Mouse (Mus musculus) hindbrain, embryonic 12.5 days (tissue): ENCODE results near the gene Cavin4. TPM values are rescaled to one million over a fixed set of nuclear protein-coding genes. Genes with fewer than 3 reads are reported as not detected.

Experiments used
- ATAC-seq: fragments of 200-750 bp; cut with Nextera tagmentation; 2 replicates; pipeline ENCODE4 v1.8.0; 2017; ENCODE audit warnings: moderate TSS enrichment; ENCODE audit not compliant: low FRiP score
- H3K27ac ChIP-seq: fragments of 300-500 bp; sonication (generic); 2 replicates; pipeline ENCODE4 v1.5.1; 2016; ENCODE audit warnings: mild to moderate bottlenecking
- H3K27me3 ChIP-seq: fragments of 300-500 bp; sonication (generic); 2 replicates; pipeline ENCODE4 v1.6.1; 2016; ENCODE audit warnings: mild to moderate bottlenecking
- H3K36me3 ChIP-seq: fragments of 300-500 bp; sonication (generic); 2 replicates; pipeline ENCODE4 v1.6.1; 2016; ENCODE audit warnings: mild to moderate bottlenecking
- H3K4me1 ChIP-seq: fragments of 300-500 bp; sonication (generic); 2 replicates; pipeline ENCODE4 v1.6.1; 2016
- H3K4me2 ChIP-seq: fragments of 300-500 bp; sonication (generic); replicated peaks from 2 replicates; pipeline ENCODE4 v1.6.1; 2016; ENCODE audit warnings: mild to moderate bottlenecking
- H3K4me3 ChIP-seq: fragments of 300-500 bp; sonication (generic); 2 replicates; pipeline ENCODE4 v1.5.1; 2016; ENCODE audit warnings: mild to moderate bottlenecking
- H3K9ac ChIP-seq: fragments of 300-500 bp; sonication (generic); 2 replicates; pipeline ENCODE4 v1.6.1; 2016; ENCODE audit warnings: mild to moderate bottlenecking, moderate library complexity
- H3K9me3 ChIP-seq: fragments of 300-500 bp; sonication (generic); replicated peaks from 2 replicates; pipeline ENCODE4 v1.6.1; 2016; ENCODE audit warnings: mild to moderate bottlenecking
- WGBS: fragments of 180-500 bp; shearing (Covaris S2); methylation state at CpG from one replicate; pipeline ENCODE4 v1.1.7; 2016; 5-methylcytosine and 5-hydroxymethylcytosine counted together
- polyA plus RNA-seq: library from polyadenylated mRNA; unstranded; fragments of >200 nt; fragmentation: Nextera tagmentation; extraction: Ambion mirVana; gene quantifications from 2 replicates; pipeline ENCODE4 v1.2.1, GENCODE M21; 2016

Gene Cavin4
- 2.6 and 3.4 TPM in 2 replicates for polyA plus RNA-seq

DNA sequence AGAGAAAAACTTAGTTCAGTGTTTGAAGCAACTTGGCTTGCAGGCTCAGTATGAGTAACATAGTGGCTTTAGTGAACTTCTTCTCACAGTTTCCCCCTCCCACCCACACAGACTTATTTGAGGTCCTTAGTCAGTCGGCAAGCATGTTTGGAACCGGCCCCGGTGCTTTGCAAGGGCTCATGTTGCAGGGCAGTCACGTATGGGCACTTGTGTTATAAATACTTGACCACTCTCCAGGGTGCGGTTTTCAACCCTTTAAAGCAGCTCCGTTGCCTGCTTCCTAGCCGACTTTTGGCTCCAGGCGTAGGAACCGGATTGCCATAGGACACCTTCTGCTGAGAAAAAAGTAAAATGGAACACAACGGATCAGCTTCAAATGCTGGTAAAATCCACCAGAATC is at the start of gene Cavin4:
Gene Cavin4, plus strand, starts transcription at position 244 of the 400 bp plus-strand sequence.
- H3K4me3 ChIP-seq, result no peak within 1 kb of the TSS
- peaks cover 57% of the 10 kb centered on the region for H3K36me3 ChIP-seq
- ATAC-seq, result no peak
- H3K9ac ChIP-seq, result no peak within 1 kb of the TSS
- H3K27ac ChIP-seq, result no peak within 1 kb of the TSS
- no peaks in the 10 kb centered on the region for H3K27me3 ChIP-seq
- 92% methylated on average over 10 of the region's 10 CpGs for WGBS
- no peaks in the 10 kb centered on the region for H3K9me3 ChIP-seq
- H3K4me1 ChIP-seq, result no peaks in the 10 kb centered on the region
- no peak within 1 kb of the TSS for H3K4me2 ChIP-seq

DNA sequence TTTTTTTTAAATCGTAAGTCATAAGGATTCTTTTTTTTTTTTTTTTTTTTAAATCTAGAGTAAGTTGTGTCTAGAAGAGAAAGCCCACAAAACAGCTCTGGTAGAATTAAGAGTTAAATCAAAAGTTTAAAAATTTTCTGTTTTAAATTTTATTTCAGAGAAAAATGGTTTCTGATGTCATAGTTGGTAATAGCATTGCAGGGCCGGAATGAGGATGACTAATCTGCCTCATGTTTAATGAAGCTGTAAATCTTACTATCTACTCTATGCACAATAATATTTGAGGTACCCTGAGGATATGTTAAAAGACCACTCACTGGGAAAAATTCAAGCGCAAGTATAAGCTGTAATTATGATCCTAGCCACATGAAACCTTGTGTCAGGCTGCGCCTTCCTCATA is 47.8 kb upstream of the Cavin4 start:
- Histone ChIP-seq H3K27ac (no peak overlapping the region), H3K4me2 (no peak overlapping the region), H3K9ac (no peak overlapping the region), H3K36me3 (peaks cover 50% of the 10 kb centered on the region), H3K4me3 (no peak overlapping the region), H3K27me3 (no peaks in the 10 kb centered on the region), H3K4me1 (no peaks in the 10 kb centered on the region), H3K9me3 (no peaks in the 10 kb centered on the region)
- 93% methylated on average over 4 of the region's 4 CpGs for WGBS
- ATAC-seq, result no peak

DNA sequence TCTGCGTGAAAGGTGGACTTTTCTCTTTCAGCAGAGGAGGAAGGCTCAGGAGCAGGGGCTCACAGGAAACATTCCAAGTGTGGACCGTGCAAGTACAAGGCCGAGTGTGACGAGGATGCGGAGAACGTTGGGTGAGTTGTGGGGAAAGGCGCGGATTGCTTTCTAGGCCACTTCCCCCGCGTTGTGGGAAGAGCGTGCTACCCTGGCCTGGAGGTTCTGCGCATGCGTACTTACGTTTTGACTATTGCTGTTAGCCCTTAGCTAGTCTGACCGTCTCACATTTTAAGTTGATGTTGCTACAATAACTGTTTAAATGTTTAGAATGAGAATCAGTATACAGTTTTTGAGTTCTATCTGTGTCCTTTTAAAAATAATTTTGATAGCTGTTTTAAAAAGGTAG is 46.1 kb upstream of the Cavin4 start:
- Histone ChIP-seq H3K36me3 (peaks cover 45% of the 10 kb centered on the region), H3K9ac (no peak overlapping the region), H3K4me3 (no peak overlapping the region), H3K4me1 (no peaks in the 10 kb centered on the region), H3K27me3 (no peaks in the 10 kb centered on the region), H3K27ac (no peak overlapping the region), H3K4me2 (no peak overlapping the region), H3K9me3 (no peaks in the 10 kb centered on the region)
- no peak for ATAC-seq
- 98% methylated on average over 15 of the region's 15 CpGs for WGBS

DNA sequence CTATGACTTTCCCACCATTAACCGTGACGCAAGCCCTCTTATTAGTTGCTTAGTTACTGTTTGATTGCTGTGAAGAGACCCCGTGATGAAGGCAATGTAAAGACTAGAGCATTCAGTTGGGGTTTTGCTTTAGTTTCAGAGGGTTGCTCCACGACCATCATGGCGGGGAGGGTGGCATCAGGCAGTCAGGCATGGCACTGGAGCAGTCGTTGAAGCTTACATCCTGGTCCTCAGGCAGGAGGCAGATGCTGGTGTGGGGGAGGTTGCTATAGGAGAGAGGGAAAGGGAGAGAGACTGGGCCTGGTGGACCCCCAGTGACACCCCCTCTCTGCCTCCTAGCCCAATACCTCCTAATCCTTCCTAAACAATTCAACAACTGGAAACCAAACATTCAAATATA is 43.2 kb upstream of the Cavin4 start:
- 91% methylated on average over 6 of the region's 6 CpGs for WGBS
- Histone ChIP-seq H3K36me3 (peaks cover 65% of the 10 kb centered on the region), H3K27ac (no peak overlapping the region), H3K4me3 (no peak overlapping the region), H3K27me3 (no peaks in the 10 kb centered on the region), H3K4me1 (no peaks in the 10 kb centered on the region), H3K4me2 (no peak overlapping the region), H3K9me3 (no peaks in the 10 kb centered on the region), H3K9ac (no peak overlapping the region)
- ATAC-seq, result no peak

DNA sequence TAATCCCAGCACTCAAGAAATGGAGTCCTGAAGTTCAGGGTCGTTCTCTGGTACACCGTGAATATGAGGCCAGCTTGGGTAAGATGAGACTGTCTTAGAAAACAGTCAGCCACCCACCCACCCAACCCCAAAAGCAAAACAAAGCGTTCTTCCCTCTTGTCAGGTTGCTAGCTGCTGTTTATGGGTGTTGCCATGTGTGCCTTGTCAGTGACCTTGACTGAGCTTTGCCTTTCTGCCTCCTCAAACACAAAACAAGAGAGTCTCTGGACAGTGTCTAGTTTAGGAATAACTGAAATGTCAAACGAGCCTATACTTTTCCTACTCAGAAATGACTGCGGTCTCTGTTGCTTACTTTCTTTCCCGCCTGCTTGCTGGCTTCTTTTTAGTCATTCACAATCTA is 41.1 kb upstream of the Cavin4 start:
- H3K9me3 ChIP-seq, result no peaks in the 10 kb centered on the region
- H3K4me3 ChIP-seq, result no peak overlapping the region
- H3K27ac ChIP-seq, result no peak overlapping the region
- peaks cover 65% of the 10 kb centered on the region for H3K36me3 ChIP-seq
- H3K4me1 ChIP-seq, result no peaks in the 10 kb centered on the region
- H3K9ac ChIP-seq, result no peak overlapping the region
- H3K4me2 ChIP-seq, result no peak overlapping the region
- H3K27me3 ChIP-seq, result no peaks in the 10 kb centered on the region
- no peak for ATAC-seq
- 94% methylated on average over 6 of the region's 6 CpGs for WGBS

DNA sequence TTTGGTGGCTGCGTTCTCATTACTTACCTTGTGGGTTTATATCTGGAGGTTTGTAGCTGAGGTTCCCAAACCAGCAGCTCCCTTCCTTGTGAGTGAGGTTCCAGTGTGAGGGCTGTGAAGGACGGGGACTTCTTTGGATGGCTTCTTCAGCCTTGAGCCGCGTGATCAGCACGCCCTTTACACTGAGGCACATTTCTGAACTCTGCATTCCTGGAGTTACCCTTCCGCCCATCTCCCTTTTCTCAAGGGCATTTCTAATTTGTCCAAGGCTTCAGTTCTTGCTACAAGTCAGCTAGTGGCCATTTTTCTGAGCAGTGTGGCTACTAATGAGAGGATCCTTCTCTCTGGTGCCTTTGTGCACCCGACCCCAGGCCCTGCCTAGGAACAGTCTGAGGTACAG is 40.4 kb upstream of the Cavin4 start:
- no peak overlapping the region for H3K4me3 ChIP-seq
- 94% methylated on average over 7 of the region's 7 CpGs for WGBS
- ATAC-seq, result no peak
- peaks cover 68% of the 10 kb centered on the region for H3K36me3 ChIP-seq
- no peaks in the 10 kb centered on the region for H3K27me3 ChIP-seq
- H3K27ac ChIP-seq, result no peak overlapping the region
- H3K9ac ChIP-seq, result no peak overlapping the region
- H3K4me2 ChIP-seq, result no peak overlapping the region
- H3K9me3 ChIP-seq, result no peaks in the 10 kb centered on the region
- H3K4me1 ChIP-seq, result no peaks in the 10 kb centered on the region

DNA sequence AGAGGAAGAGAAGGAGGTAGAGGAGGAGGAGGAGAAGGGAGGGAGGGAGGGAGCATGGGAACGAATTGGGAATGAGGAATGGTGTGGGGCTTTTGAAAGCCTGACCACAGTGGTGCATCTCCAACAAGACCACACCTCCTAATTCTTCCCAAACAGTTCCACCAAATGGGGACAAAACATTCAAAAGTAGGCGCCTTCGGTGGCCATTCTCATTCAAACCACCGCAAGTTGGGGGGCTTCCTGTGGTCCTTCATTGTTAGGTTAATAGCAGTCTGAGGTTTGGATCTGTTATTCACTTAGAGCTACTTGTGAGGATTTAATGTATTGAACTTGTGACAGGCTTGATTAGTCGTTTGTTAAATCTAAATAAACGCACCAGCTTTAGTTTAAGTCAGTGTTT is 38.4 kb upstream of the Cavin4 start:
- H3K36me3 ChIP-seq, result peaks cover 75% of the 10 kb centered on the region
- ATAC-seq, result no peak
- no peak overlapping the region for H3K27ac ChIP-seq

DNA sequence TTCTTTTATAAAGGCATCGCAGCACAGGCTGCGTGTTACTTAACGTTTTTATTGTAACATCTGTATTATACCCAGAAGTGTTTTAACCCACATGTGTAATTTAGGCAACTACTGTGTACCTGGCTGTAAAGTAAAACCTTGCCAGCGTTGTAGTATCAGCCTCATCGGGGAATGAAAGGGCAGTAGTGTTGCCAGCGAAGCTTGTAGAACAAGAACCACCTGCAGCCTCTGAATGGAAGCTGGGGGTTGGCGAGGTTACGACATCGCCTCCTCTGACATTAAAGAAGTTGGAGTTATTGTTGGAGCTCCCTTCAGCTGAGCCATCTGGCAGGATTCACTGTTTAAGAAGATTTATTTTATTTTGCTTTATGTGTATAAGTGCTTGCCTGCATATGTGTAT is 37.5 kb upstream of the Cavin4 start:
- no peak overlapping the region for H3K4me2 ChIP-seq
- no peaks in the 10 kb centered on the region for H3K4me1 ChIP-seq
- no peak overlapping the region for H3K4me3 ChIP-seq
- H3K27me3 ChIP-seq, result no peaks in the 10 kb centered on the region
- H3K27ac ChIP-seq, result no peak overlapping the region
- peaks cover 73% of the 10 kb centered on the region for H3K36me3 ChIP-seq
- H3K9ac ChIP-seq, result no peak overlapping the region
- WGBS, result 89% methylated on average over 9 of the region's 9 CpGs
- ATAC-seq, result no peak
- no peaks in the 10 kb centered on the region for H3K9me3 ChIP-seq

More for the DNA sequence above, 38.4 kb upstream of the Cavin4 start:
- Histone ChIP-seq H3K4me1 (no peaks in the 10 kb centered on the region), H3K4me2 (no peak overlapping the region), H3K27me3 (no peaks in the 10 kb centered on the region), H3K4me3 (no peak overlapping the region), H3K9me3 (no peaks in the 10 kb centered on the region), H3K9ac (no peak overlapping the region)
- 82% methylated on average over 6 of the region's 6 CpGs for WGBS

DNA sequence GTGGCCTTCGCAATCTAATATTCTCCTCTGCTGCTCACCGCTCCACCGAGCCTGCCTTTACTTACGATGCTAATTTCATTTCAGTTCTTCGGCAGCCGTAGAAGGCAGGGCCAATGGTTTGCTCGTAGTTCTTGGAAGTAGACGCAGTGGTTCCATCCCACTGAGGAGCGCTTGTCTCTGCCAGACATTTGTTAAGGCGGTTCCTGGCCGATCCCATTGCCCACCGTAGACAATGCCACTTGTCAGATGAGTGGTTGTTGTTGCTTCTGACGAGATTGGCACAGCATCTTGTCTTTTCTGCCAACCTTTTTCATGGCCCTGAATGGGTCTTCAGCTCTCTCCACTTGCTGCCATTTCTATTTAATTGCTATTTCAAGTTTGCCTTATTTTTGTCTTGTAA is 33.9 kb upstream of the Cavin4 start:
- WGBS, result 92% methylated on average over 13 of the region's 13 CpGs

DNA sequence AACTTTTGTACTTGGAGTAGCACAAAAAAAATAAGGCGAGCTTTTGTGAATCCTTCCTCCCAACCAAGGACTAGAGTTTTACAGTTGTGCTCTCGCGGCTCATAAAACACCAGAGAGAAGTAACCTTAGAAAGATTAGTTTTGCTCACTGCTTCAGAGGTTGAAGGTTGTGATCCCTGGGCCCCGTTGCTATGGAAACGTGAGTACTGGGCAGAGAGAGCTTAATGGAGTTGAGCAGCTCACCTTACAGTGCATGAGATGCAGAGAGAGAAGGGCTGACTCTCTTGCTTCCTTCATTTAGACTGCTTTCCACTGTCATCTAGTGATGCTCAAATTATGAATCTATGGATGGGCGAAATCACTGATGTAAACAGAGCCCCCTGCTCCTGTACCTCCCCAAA is 29.8 kb upstream of the Cavin4 start:
- WGBS, result 71% methylated on average over 6 of the region's 6 CpGs
- H3K36me3 ChIP-seq, result peaks cover 43% of the 10 kb centered on the region
- no peak overlapping the region for H3K9ac ChIP-seq
- H3K27me3 ChIP-seq, result no peaks in the 10 kb centered on the region
- peak; percentile 26; the same call in 1 of the 2 replicates for ATAC-seq
- no peaks in the 10 kb centered on the region for H3K9me3 ChIP-seq
- no peak overlapping the region for H3K4me2 ChIP-seq
- H3K4me3 ChIP-seq, result no peak overlapping the region
- no peak overlapping the region; the same call in 1 of the 2 replicates for H3K27ac ChIP-seq
- peaks cover 3% of the 10 kb centered on the region; the same call in 1 of the 2 replicates for H3K4me1 ChIP-seq

More for the DNA sequence above, 33.9 kb upstream of the Cavin4 start:
- ATAC-seq, result no peak
- peaks cover 56% of the 10 kb centered on the region for H3K36me3 ChIP-seq
- H3K4me2 ChIP-seq, result no peak overlapping the region
- peaks cover 3% of the 10 kb centered on the region; the same call in 1 of the 2 replicates for H3K4me1 ChIP-seq
- no peak overlapping the region for H3K9ac ChIP-seq
- no peak overlapping the region for H3K27ac ChIP-seq
- H3K27me3 ChIP-seq, result no peaks in the 10 kb centered on the region
- no peak overlapping the region for H3K4me3 ChIP-seq
- no peaks in the 10 kb centered on the region for H3K9me3 ChIP-seq

DNA sequence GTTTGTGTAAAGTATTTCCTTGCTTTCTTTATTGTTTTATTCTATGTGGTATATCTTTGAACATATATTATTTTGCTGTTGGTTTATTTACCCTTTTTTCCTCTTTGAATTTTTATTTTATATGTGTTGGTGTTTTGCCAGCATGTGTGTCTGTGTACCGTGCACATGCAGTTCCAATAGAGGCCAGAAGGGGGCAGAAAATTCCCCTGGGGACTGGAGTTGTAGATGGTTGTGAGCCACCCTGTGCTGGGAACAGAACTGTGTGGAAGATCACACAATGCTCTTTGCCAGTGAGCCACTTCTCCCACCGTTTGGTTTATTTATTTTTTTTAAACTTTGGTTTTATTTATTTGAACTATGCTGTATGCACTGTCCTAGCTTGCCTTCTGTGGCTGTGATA is 29.3 kb upstream of the Cavin4 start:
- H3K27me3 ChIP-seq, result no peaks in the 10 kb centered on the region
- H3K9ac ChIP-seq, result no peak overlapping the region
- H3K4me3 ChIP-seq, result no peak overlapping the region
- no peak overlapping the region for H3K4me2 ChIP-seq
- H3K36me3 ChIP-seq, result peaks cover 43% of the 10 kb centered on the region
- 0 out of 2 replicates have a peak, but pooled peaks have one; percentile 15 for ATAC-seq
- peaks cover 3% of the 10 kb centered on the region; the same call in 1 of the 2 replicates for H3K4me1 ChIP-seq
- 80% methylated on average over 2 of the region's 2 CpGs for WGBS
- H3K9me3 ChIP-seq, result no peaks in the 10 kb centered on the region
- no peak overlapping the region for H3K27ac ChIP-seq

DNA sequence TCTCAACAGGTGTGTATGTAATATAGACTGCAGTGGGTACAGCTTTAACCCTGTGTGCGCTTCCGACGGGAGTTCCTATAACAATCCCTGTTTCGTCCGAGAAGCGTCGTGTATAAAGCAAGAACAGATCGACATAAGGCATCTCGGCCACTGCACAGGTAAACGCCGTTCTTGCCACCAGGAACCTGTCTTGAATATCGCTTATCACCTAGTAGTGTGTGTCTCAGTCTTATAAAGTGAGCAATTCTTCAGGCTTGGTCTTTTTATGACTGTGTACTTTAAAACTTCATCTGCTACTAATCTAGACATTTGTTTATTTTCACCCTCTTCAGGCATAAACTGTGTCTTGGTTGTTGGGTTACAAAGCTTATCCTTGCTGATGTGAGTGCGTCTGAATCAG is 26.5 kb upstream of the Cavin4 start:
- 94% methylated on average over 13 of the region's 13 CpGs for WGBS
- H3K4me2 ChIP-seq, result no peak overlapping the region
- H3K36me3 ChIP-seq, result peaks cover 52% of the 10 kb centered on the region
- H3K9ac ChIP-seq, result no peak overlapping the region
- H3K27me3 ChIP-seq, result no peaks in the 10 kb centered on the region
- no peak overlapping the region for H3K27ac ChIP-seq
- ATAC-seq, result no peak
- no peaks in the 10 kb centered on the region for H3K9me3 ChIP-seq
- H3K4me3 ChIP-seq, result no peak overlapping the region
- H3K4me1 ChIP-seq, result peaks cover 3% of the 10 kb centered on the region; the same call in 1 of the 2 replicates

DNA sequence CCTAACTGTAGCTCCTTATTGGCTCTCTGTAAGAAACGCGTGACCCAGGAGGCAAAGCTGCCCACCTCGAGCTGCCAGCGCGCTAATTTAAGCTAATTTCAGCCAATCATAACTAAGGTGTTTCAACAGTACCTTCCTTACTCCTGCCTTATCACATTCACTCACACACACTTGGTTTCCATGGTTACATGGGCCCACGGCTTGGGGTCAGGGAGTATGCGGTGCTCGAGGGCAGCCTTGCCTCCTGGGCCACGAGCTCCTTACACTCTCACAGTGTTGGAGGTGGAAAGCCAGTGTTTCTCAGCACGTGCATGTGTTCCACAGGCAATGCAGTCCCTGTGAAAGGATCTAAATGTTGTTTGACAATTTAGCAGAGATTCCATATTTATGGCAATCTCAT is 25.2 kb upstream of the Cavin4 start:
- H3K36me3 ChIP-seq, result peaks cover 60% of the 10 kb centered on the region
- ATAC-seq, result no peak
- WGBS, result 78% methylated on average over 10 of the region's 10 CpGs

More for the DNA sequence above, 25.2 kb upstream of the Cavin4 start:
- H3K27me3 ChIP-seq, result no peaks in the 10 kb centered on the region
- H3K9ac ChIP-seq, result no peak overlapping the region
- H3K4me3 ChIP-seq, result no peak overlapping the region
- no peak overlapping the region for H3K4me2 ChIP-seq
- no peaks in the 10 kb centered on the region for H3K9me3 ChIP-seq
- H3K4me1 ChIP-seq, result peaks cover 3% of the 10 kb centered on the region; the same call in 1 of the 2 replicates
- H3K27ac ChIP-seq, result no peak overlapping the region
